Mouse (Mus musculus) liver, adult 2 months (tissue): ENCODE measurements around the gene Mapk10. TPM values are rescaled to one million over a fixed set of nuclear protein-coding genes. Genes with fewer than 3 reads are reported as not detected.

ENCODE experiments used
- DNase-seq: peaks from one replicate; pipeline ENCODE4 v3.0.0-alpha.2; 2011; ENCODE audit warnings: low read depth, low spot score; ENCODE audit errors: extremely low read depth
- H3K27ac ChIP-seq: fragments of 200-500 bp; replicated peaks from 2 replicates; pipeline ENCODE4 v1.5.1; 2012; ENCODE audit warnings: low read depth, mild to moderate bottlenecking, control low read depth, inconsistent platforms, low read length; ENCODE audit not compliant: insufficient read depth
- H3K27me3 ChIP-seq: fragments of 200-500 bp; 2 replicates; pipeline ENCODE4 v1.6.1; 2012; ENCODE audit warnings: mild to moderate bottlenecking, moderate library complexity, low read length, inconsistent platforms; ENCODE audit not compliant: control insufficient read depth, insufficient read depth
- H3K36me3 ChIP-seq: fragments of 200-500 bp; 2 replicates; pipeline ENCODE4 v1.6.1; 2012; ENCODE audit warnings: low read length, inconsistent platforms; ENCODE audit not compliant: control insufficient read depth, insufficient read depth
- H3K4me1 ChIP-seq: fragments of 200-500 bp; 2 replicates; pipeline ENCODE4 v1.6.1; 2011; ENCODE audit warnings: low read length; ENCODE audit not compliant: control insufficient read depth, insufficient read depth
- H3K4me3 ChIP-seq: fragments of 200-500 bp; 2 replicates; pipeline ENCODE4 v1.5.1; 2011; ENCODE audit warnings: low read depth, mild to moderate bottlenecking, control low read depth, low read length, moderate library complexity; ENCODE audit not compliant: insufficient read depth
- H3K79me2 ChIP-seq: fragments of 200-500 bp; 2 replicates; pipeline ENCODE4 v1.6.1; 2012; ENCODE audit warnings: inconsistent platforms, mild to moderate bottlenecking, low read length, moderate library complexity; ENCODE audit not compliant: control insufficient read depth, insufficient read depth
- H3K9ac ChIP-seq: fragments of 200-500 bp; 2 replicates; pipeline ENCODE4 v1.6.1; 2012; ENCODE audit warnings: low read depth, mild to moderate bottlenecking, control low read depth, inconsistent platforms, low read length
- CTCF ChIP-seq: fragments of 200-500 bp; IDR thresholded peaks from 2 replicates; pipeline ENCODE4 v1.5.1; 2011; ENCODE audit warnings: low read depth, low read length, control low read depth
- POLR2A ChIP-seq: fragments of 200-500 bp; IDR thresholded peaks from 2 replicates; pipeline ENCODE4 v1.6.1; 2011; ENCODE audit warnings: low read length, control low read depth; ENCODE audit not compliant: insufficient read depth; ENCODE audit errors: extremely low read depth
- WGBS: fragments of 180-500 bp; shearing (Covaris S2); methylation state at CpG from one replicate; pipeline ENCODE4 v1.1.7; 2018; 5-methylcytosine and 5-hydroxymethylcytosine counted together
- polyA plus RNA-seq: library from polyadenylated mRNA; depleted of rRNA; stranded (reverse); fragments of >200 nt; gene quantifications from 2 replicates; pipeline ENCODE4 v1.2.3, GENCODE M21; 2012
- total RNA-seq: library from RNA; depleted of rRNA; stranded (reverse); fragments of >200 nt; gene quantifications from 2 replicates; pipeline ENCODE4 v1.2.3, GENCODE M21; 2014

Gene Mapk10
- total and polyA plus RNA-seq, 2 experiments: not detected

DNA sequence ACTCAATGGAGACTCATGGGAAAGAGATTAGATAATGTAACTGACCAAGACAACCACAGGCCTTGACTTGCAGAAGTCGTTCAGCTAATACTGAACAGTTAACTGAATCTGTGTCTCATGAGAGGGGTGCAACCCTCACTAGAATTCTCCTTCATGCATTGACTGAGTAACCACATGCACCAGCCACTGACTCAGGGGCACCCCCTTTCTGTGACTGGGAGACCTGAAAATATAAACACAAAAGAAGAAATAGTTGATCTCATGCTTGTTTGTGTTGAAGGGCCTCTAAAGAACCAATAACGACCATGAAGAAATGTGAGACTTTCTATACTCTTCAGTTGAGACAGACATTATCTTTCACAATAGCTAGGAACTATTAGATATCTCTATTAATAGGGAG is 10.9 kb upstream of the Mapk10 start:
- Histone ChIP-seq H3K27ac (no peak overlapping the region), H3K9ac (no peak overlapping the region), H3K36me3 (no peaks in the 10 kb centered on the region), H3K4me3 (no peak overlapping the region), H3K4me1 (no peaks in the 10 kb centered on the region), H3K27me3 (no peaks in the 10 kb centered on the region; the same call in 1 of the 2 replicates), H3K79me2 (no peaks in the 10 kb centered on the region)
- WGBS: 63% methylated on average over 2 of the region's 2 CpGs
- DNase-seq: no peak
- TF ChIP-seq CTCF (no peak), POLR2A (no peak)

DNA sequence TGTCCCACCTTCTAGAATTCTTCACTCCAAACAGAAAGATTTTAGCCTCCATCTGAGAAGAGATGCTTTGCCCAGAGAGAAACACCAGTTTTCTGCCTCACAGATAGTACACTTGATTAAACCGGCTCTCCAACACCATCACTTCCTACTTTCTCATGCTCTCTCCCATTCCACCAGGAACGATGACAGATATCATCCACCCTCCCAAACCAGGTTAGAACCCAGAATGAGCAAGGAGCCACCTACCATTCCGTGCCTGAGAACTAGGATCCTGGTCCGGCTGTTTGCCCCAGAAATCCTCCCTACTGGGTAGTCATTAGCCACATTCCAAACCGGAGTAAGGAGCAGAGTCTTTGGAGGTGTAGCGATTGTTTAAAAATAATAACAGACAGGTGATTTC is 490 bp downstream of the Mapk10 start:
- H3K4me3 ChIP-seq: no peak overlapping the region
- no peaks in the 10 kb centered on the region for H3K4me1 ChIP-seq
- H3K27me3 ChIP-seq: peaks cover 3% of the 10 kb centered on the region; the same call in 1 of the 2 replicates
- no peaks in the 10 kb centered on the region for H3K36me3 ChIP-seq
- TF ChIP-seq CTCF: no peak
- TF ChIP-seq POLR2A: no peak
- no peak for DNase-seq
- WGBS: 51% methylated on average over 6 of the region's 6 CpGs
- no peak overlapping the region for H3K27ac ChIP-seq
- no peak overlapping the region for H3K9ac ChIP-seq
- no peaks in the 10 kb centered on the region for H3K79me2 ChIP-seq

DNA sequence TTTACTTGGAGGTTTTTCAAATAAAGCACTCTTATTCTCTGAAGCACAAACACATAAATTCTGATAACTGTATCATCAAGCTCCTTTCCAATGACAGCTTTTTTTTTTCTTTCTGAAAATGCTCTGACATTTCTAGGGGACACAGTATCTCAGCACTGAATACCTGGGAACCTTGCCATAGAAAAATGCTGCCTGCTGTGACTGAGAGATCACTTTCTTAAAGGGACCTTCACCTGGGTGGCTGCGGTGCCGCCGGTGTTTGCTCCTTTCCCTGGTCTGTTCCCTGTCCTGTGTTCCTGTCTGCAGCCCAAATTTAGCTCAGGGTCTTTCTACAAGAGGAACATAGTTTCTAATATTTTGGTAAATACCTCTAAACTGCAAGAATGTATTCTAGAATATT is 1.1 kb downstream of the Mapk10 start:
- Histone ChIP-seq H3K4me1 (no peaks in the 10 kb centered on the region), H3K79me2 (no peaks in the 10 kb centered on the region), H3K27me3 (peaks cover 3% of the 10 kb centered on the region; the same call in 1 of the 2 replicates), H3K9ac (no peak overlapping the region), H3K27ac (no peak overlapping the region), H3K4me3 (no peak overlapping the region), H3K36me3 (no peaks in the 10 kb centered on the region)
- 55% methylated on average over 3 of the region's 3 CpGs for WGBS
- no peak for DNase-seq
- TF ChIP-seq POLR2A (no peak), CTCF (no peak)

DNA sequence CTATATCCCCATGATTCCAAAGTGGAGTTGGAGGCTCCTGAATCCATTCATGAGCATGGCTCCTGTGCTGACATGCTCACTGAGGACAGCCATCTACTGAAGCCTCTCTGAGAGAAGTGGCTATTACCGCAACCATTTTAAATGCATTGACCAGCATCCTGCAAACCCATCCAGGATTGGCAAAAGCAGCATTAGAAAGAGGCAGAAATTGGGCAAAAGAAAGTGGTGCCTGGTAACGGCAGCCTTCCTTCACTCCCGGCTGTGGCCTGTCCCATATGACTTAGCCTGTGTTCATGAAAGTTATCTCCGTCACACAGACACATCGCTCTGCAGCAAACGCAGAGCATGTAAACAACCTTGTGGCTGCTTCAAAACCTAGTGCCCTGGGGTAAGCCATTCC is 1.6 kb downstream of the Mapk10 start:
- DNase-seq: no peak
- H3K4me1 ChIP-seq: no peaks in the 10 kb centered on the region

DNA sequence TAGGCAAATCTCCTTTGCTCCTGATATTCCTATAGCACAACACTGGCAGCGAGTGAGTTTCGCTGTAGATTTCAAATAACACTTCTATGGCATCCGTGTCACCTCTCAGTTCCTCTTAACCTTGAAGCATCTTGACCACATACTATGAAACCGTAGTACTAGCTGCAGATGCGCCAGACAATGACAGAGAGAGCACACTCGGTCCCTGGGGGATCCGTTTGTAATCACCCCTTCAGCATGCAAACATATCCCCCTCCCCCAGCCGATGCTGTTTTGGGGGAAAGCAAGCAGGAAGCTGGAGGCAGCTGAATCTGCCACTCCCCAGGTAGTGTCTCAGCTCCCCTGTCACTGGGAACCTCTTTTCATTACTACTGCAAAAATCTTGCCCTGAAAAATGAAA is 2.3 kb downstream of the Mapk10 start:
- TF ChIP-seq CTCF (no peak), POLR2A (no peak)
- H3K4me3 ChIP-seq: no peak overlapping the region
- DNase-seq: no peak
- peaks cover 3% of the 10 kb centered on the region; the same call in 1 of the 2 replicates for H3K27me3 ChIP-seq
- no peaks in the 10 kb centered on the region for H3K79me2 ChIP-seq
- no peak overlapping the region for H3K27ac ChIP-seq
- 44% methylated on average over 8 of the region's 8 CpGs for WGBS
- no peaks in the 10 kb centered on the region for H3K36me3 ChIP-seq
- no peak overlapping the region for H3K9ac ChIP-seq
- H3K4me1 ChIP-seq: no peaks in the 10 kb centered on the region

More for the DNA sequence above, 1.6 kb downstream of the Mapk10 start:
- Histone ChIP-seq H3K4me3 (no peak overlapping the region), H3K79me2 (no peaks in the 10 kb centered on the region), H3K9ac (no peak overlapping the region), H3K27me3 (peaks cover 3% of the 10 kb centered on the region; the same call in 1 of the 2 replicates), H3K27ac (no peak overlapping the region), H3K36me3 (no peaks in the 10 kb centered on the region)
- 60% methylated on average over 6 of the region's 6 CpGs for WGBS
- TF ChIP-seq POLR2A (no peak), CTCF (no peak)

DNA sequence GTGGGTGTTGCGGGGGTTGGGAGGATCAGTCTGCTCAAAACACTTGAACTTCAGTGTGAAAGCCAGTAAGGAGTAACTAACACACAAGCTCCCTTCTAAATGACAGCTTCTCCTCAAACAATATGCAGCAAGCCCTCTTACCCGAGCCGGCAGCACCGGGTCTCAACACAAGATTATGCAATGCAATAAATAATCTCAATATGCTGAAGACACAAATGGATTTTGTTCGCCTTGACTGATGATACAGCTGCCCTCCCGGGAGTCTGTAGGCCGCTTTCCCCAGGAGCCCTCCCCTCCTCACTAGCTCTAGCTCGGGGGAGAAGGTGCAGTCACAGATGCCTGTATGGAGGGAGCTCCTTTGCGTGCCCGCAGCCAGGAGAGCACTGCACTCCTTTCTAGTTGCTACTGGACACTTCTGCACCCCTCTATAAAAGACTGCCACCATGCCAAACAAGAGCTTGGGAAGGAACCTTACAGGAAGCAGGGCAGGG is 3.1 kb downstream of the Mapk10 start:
- Histone ChIP-seq H3K79me2 (no peaks in the 10 kb centered on the region), H3K9ac (no peak overlapping the region), H3K4me1 (no peaks in the 10 kb centered on the region), H3K36me3 (no peaks in the 10 kb centered on the region), H3K27me3 (peaks cover 3% of the 10 kb centered on the region; the same call in 1 of the 2 replicates), H3K4me3 (no peak overlapping the region), H3K27ac (no peak overlapping the region)
- WGBS: 76% methylated on average over 10 of the region's 10 CpGs
- no peak for DNase-seq
- no peak for TF ChIP-seq CTCF
- TF ChIP-seq POLR2A: no peak
